Mouse (Mus musculus) myocyte (in vitro differentiated cells): Measurements from ENCODE around the gene Csf2rb2.

Source experiments
- CEBPB ChIP-seq: IDR thresholded peaks from 2 replicates; pipeline ENCODE4 v1.6.1; 2011; ENCODE audit warnings: mild to moderate bottlenecking, moderate library complexity; ENCODE audit not compliant: poor library complexity, insufficient read depth, severe bottlenecking
- MAX ChIP-seq: IDR thresholded peaks from one replicate; pipeline ENCODE4 v1.6.1; 2011; ENCODE audit warnings: low read depth, mild to moderate bottlenecking, control low read depth
- MYOD1 ChIP-seq, 3 experiments: IDR thresholded peaks; one replicate each; pipeline ENCODE4 v1.6.1; 2011; ENCODE audit warnings: control low read depth in 2 of 3, low read depth in 2 of 3, mild to moderate bottlenecking in 2 of 3, moderate library complexity in 1 of 3; ENCODE audit not compliant: insufficient read length in 2 of 3, control insufficient read depth in 1 of 3
- MYOG ChIP-seq, 3 experiments: IDR thresholded peaks; one replicate each; pipeline ENCODE4 v1.6.1; 2011; ENCODE audit warnings: control low read depth in 2 of 3, low read depth in 2 of 3, mild to moderate bottlenecking in 2 of 3; ENCODE audit not compliant: insufficient read length in 2 of 3, control insufficient read depth in 1 of 3, insufficient read depth in 1 of 3
- POLR2A ChIP-seq: IDR thresholded peaks from one replicate; pipeline ENCODE4 v1.6.1; 2011; ENCODE audit warnings: low read depth, mild to moderate bottlenecking, control low read depth, moderate library complexity; ENCODE audit not compliant: insufficient read length
- POLR2AphosphoS2 ChIP-seq: IDR thresholded peaks from one replicate; pipeline ENCODE4 v1.6.1; 2011; ENCODE audit warnings: low read depth, control low read depth; ENCODE audit not compliant: insufficient read length
- REST ChIP-seq: IDR thresholded peaks from one replicate; pipeline ENCODE4 v1.6.1; 2011; ENCODE audit warnings: mild to moderate bottlenecking, control low read depth, moderate library complexity; ENCODE audit not compliant: insufficient read depth, insufficient read length
- SRF ChIP-seq: IDR thresholded peaks from one replicate; pipeline ENCODE4 v1.6.1; 2011; ENCODE audit warnings: low read depth; ENCODE audit not compliant: control insufficient read depth, insufficient read length
- TCF12 ChIP-seq: IDR thresholded peaks from one replicate; pipeline ENCODE4 v1.6.1; 2011; ENCODE audit warnings: mild to moderate bottlenecking, control low read depth; ENCODE audit not compliant: poor library complexity, insufficient read depth, severe bottlenecking
- TCF3 ChIP-seq: IDR thresholded peaks from one replicate; pipeline ENCODE4 v1.6.1; 2011; ENCODE audit warnings: low read depth, control low read depth; ENCODE audit not compliant: insufficient read length
- USF1 ChIP-seq: IDR thresholded peaks from one replicate; pipeline ENCODE4 v1.6.1; 2011; ENCODE audit warnings: low read depth, mild to moderate bottlenecking, control low read depth, moderate library complexity

GRCm38 (mm10) chr15:78246143-78247116, 59.1 kb downstream of the Csf2rb2 start:
- TF ChIP-seq POLR2A (no peak), USF1 (no peak), POLR2AphosphoS2 (no peak), MAX (no peak), CEBPB (no peak), REST (no peak), MYOD1 (IDR thresholded peaks at IDR 0.05; ENCODE audit: control insufficient read depth in 1 of 3, insufficient read length in 2 of 3, low read depth in 2 of 3) (no peak), TCF12 (no peak), MYOG (IDR thresholded peaks at IDR 0.05; ENCODE audit: control insufficient read depth in 1 of 3, insufficient read depth in 1 of 3, insufficient read length in 2 of 3, low read depth in 2 of 3) (no peak), SRF (no peak), TCF3 (no peak)
